Mouse (Mus musculus) liver, postnatal 0 days (tissue): ENCODE data around the gene Nedd9.

Experiments used
- CTCF ChIP-seq: sonication (generic); IDR thresholded peaks from 2 replicates; pipeline ENCODE4 v1.5.1; 2016; ENCODE audit warnings: antibody characterized with exemption, low read depth
- EP300 ChIP-seq: IDR thresholded peaks from 2 replicates; pipeline ENCODE4 v1.6.1; 2016; ENCODE audit warnings: antibody characterized with exemption, low read depth, mild to moderate bottlenecking

- TF ChIP-seq CTCF (no peak), EP300 (no peak)
These were observed 158.7 kb downstream of the Nedd9 start for GRCm38 (mm10) chr13:41328481-41328880.
